Mouse (Mus musculus): ENCODE measurements at regions not wholly inside any gene's neighbourhood (a gene's known extent, or its start where the extent isn't known, plus 50 kb on each side); places are given as distances from the start of the nearest gene placed in this dataset.

DNA sequence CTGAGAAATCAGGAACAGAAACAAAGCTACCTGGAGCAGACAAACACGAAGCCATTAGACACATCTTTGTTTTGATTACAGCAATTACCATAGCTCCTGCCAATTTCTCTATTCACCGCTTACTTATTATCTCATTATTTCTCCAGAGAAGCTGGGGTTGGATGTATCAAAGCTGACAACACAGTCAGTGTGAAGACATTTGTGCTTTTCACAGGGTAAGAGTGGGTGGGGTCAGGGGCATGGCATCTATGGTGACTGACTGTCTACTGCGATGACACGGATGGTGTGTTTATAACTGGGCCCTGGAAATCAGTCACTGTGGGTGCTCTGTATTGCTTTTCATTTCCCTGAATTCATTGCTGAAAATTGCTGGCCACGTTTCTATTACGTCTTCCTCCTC is 815.0 kb upstream of the Adgrl2 start:
- TF ChIP-seq POLR2AphosphoS5 (IDR thresholded peaks at IDR 0.05; ENCODE audit: insufficient replicate concordance, low read depth, low read length) (no peak), CTCF (IDR thresholded peaks at IDR 0.05; ENCODE audit: low read depth, low read length) (no peak)
